Mouse (Mus musculus): Measurements from ENCODE around the gene Bicdl1.

Bicdl1 gene

DNA sequence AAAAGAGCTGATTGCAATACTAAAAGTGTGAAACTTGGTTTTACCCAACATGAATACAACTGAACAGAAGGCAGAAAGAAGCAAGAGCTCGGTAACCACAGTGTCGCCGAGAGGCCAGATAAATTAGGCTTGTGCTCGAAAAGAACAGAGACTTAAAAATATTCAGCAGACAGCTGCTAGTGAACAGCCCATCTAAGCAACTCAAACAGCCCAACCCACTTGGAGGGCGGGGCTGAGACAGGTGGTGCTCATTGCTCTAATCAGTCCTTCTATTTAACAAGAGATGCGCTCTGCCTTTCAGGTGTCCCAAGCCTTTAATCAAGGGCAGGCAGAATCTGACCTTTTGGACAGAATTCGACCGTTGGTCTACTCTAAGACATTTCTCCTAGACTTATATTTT is 4.8 kb downstream of the Bicdl1 start:
- in situ Hi-C loops (cut with MboI, MseI), result no loop called here

DNA sequence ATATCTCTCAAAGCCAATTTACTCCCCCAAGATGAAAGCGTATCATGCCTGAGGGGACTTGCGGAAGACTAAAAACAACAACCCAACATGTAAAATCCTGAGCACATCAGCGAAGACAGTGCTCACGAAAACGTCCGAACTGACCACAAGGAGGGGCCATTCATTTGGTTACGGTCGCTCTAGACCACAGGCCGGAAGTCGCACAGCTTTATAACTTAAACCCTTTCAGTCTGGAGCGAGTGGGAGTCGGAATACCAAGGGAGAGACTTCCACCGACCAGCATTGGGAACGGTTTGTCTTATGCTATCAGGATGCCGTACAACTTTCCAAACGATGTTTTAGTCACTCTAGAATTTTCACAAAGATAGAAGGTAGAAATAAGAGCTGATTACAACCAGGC is 5.4 kb downstream of the Bicdl1 start:
- in situ Hi-C loops (cut with MboI, MseI), result no loop called here

DNA sequence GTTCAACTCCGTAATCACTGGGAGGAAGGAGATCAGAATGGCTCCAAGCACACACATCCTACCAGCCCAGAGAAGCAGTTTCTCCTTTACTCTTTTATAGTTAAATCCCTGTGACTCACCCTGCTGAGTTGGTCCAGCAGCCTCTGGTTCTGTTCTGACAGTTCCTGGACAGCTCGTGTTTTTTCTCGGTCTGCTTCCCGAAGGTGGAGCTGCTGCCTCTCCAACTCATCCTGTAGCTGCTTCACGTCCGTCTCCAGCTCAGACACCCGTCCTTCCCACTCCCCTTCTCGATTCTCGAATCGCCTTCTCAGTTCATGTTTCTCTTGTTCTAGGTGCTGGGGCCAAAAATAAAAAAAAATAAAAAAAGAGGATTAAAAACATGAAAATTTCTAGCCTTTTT is 7.0 kb downstream of the Bicdl1 start:
- in situ Hi-C loops (cut with MboI, MseI), result loop anchor here in 1 of 2 experiments (5.0 kb wide), 1 partner anchor 87 kb away; no protein-coding TSS in a partner anchor

DNA sequence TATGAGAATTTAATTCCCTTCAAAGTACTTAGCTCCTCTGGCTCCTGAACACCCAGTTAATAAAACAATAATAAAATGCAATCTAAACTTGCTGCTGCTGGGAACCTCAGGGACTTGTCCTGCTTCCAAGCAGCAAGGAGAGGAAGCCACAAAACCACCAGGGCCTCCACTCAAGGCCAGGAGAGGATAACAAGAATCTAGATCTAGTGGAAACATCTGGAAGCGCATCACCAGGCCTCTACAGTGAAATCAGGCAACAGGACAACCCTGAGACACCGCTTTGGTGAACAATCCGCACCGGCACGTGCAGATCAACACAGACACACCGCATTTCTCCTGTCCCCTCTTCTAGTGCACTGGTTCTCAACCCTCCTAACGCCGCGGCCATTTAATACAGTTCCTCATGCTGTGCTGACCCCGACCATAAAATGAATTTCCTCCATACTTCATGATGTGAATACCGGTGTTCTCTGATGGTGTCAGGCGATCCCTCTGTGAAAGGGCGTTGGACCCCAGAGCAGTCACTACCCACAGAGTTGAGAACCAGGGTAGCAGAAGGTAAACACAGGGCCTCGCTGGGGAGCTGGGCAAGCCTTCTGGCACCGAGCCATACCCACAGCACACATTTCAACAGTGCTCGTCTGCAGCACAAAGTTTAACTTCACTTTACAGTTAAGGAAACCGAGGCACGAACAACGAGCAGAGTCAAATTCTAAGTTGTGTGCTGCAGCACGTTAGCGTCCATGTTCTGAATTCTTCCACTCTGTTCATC is 9.0 kb downstream of the Bicdl1 start:
- in situ Hi-C loops (cut with MboI, MseI), result loop anchor here in 1 of 2 experiments (5.0 kb wide), 1 partner anchor 85 kb away; no protein-coding TSS in a partner anchor

DNA sequence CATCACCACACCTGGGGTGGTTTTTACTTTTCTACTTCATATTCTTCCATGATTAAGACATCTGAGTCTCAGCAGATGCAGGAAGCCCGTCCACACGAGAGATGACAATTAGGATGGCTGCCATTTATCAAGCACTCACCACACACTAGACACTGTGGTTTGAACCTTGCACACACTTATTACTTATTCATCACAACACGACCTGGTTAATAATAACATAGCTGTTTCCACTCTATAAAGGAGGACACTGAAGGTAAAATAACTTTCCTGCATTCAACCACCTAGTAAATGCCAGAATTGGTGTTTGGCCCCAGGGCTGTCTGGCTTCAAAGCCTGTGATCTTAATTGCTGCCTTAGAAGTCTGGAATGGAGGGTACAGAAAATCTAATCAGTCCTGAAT is 10.7 kb downstream of the Bicdl1 start:
- in situ Hi-C loops (cut with MboI, MseI), result loop anchor here in 1 of 2 experiments (5.0 kb wide), 1 partner anchor 83 kb away; no protein-coding TSS in a partner anchor

DNA sequence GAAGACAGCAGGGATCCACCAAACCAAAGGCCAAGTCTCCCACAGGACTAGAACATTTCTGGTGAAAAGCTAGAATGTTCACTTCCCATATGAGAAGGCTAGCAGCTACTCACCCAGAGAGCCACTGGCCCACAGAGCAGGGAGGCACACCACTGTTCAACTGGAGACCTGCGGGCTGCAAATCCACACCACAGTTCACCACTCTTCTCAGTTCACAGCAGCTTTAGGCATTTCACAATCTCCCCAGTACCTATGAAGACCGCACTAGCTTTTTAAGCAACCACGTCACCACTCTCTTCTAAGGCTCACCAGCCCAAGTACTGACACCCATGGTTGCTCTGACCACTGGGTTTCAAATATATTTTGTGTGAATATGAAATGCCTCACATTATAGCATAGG is 13.7 kb downstream of the Bicdl1 start:
- in situ Hi-C loops (cut with MboI, MseI), result no loop called here

DNA sequence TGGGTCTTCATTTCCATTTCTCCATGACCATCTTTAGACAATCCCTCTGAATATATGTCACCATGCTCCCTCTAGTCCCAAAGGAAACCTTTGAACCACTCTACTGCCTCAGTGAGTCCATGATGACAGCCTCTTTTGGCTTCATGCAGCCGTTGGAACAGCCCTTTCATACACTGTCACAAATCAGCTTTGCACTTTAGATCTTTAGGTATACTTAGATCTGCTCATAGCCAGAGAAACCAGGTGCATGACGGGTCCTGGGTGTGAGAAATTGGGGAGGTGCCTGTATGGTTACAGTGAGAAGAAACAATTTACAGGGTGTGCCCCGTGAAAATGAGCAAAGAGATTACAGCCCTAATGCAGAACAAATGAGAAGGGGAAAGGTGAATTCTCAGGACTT is 14.3 kb downstream of the Bicdl1 start:
- in situ Hi-C loops (cut with MboI, MseI), result no loop called here

DNA sequence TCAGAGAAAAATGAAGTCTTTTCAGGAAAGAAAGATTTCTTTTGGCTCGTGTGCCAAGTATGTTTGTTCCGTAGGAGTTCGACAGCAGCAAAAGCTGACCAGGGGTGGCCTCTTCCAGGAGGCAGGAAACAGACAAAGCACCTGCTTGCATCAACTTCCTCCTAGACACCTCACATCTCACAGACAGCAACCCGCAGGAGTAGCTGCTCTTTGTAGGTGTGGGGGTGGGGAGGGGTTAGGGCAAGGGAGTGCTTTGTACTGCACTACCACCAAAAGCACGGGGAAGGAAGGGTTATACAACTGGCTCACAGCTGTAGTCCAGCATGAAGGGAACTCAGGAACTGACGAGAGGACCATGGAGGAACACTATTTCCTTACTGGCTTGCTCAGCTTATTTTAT is 15.0 kb downstream of the Bicdl1 start:
- in situ Hi-C loops (cut with MboI, MseI), result no loop called here

DNA sequence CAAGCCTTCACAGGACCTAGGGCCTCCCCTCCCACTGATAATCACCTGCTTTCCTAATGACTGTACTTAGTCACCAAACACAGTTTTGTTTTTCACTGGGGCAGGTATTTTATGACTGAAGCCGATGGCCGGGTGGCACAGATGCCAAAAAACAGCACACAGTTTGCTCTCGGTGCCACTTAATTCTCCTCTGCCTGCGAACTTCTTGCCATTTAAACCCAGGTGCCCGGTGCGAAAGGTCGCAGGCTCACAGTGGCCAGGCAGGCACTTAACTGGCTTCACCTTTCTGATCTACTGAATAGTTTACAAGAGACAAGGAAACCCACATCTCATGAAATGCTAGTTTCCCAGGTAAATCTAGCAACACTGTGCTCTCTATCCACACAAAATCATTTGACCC is 16.7 kb downstream of the Bicdl1 start:
- in situ Hi-C loops (cut with MboI, MseI), result no loop called here

DNA sequence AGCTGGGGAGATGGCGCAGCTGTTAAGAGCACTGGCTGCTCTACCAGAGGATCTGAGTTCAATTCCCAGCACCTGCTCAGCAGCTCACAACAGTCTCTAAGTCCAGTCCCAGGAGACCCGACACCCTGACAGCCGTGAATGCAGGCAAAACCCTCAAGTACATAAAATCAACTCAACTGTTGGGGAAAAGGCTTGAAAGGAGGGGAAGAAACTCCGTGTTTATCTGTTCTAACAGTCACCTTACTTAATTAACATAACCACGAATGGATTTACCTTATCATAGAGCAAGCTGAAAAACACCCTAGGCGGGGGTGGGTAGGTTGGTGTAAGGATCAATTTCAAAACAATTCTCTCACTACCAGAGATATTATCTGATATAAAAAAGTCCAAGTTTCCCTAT is 18.9 kb downstream of the Bicdl1 start:
- in situ Hi-C loops (cut with MboI, MseI), result no loop called here

DNA sequence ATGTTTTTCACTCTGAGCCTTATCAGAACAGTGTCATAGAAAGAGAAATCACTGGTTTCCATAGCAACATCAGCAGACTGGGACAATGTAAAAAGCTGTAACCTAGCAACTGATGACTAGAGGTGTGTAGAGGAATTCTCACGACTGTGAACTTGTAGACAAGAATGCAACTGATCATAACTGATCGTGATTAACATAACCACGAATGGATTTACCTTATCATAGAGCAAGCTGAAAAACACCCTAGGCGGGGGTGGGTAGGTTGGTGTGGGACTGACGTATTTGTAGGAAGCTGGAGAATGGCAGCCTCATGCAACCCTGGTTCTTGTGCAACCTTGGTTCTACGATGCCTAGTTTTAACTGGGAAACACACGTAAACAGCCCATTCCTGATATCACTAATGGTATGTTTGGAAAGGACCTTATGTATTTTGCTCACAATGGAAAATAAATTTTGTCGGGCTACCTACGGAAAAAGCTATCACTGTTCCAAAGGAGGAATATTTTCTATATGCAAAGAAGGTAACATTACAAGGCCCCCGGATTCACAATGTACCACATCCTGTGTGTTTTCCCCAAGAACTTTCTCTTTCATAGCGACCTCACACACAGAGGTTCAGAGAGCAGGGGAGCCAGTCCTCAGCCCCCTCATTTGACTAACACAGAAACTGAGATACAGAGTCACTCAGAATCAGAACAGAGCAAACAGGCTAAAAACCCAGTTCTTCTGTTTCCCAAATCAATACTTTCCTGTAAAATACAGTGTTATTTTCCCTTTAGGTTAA is 19.6 kb downstream of the Bicdl1 start:
- in situ Hi-C loops (cut with MboI, MseI), result no loop called here

DNA sequence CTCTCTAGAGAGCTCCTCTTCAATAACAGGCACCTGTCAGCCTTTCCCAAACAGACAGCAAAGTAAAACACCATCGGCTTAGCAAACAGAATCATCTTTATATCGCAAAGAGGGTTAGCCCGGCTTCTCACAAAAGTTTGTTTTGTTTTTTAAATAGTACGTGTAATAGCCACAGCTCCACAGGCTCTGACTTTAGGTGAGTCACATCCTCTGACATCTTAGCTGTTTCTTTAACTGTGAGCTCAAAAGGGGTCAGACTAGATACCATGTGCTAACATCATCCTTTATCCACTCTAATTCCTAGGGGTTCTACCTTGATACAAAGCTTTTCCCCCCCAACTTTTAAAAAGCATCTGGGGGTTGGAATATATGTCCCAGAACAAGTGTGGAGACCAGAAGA is 21.2 kb downstream of the Bicdl1 start:
- in situ Hi-C loops (cut with MboI, MseI), result no loop called here

DNA sequence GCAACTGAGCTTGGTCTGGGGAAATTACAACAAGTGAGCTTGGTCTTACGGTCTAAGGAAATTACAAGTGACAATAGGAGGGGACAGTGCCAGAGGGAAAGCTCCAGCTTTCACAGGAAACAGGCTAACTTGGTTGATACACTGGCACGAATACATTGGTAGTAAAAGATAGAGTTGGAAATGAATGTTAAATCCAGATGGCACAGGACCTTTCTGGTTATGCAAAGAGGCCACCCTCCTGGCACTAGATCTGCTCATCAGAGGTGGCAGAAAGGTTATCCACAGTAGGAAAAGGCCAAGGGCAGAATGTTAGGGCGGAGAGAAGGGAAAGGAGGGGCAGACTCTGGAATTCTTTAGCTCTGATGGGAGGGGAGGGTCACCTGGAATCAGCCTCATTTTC is 22.5 kb downstream of the Bicdl1 start:
- in situ Hi-C loops (cut with MboI, MseI), result no loop called here

DNA sequence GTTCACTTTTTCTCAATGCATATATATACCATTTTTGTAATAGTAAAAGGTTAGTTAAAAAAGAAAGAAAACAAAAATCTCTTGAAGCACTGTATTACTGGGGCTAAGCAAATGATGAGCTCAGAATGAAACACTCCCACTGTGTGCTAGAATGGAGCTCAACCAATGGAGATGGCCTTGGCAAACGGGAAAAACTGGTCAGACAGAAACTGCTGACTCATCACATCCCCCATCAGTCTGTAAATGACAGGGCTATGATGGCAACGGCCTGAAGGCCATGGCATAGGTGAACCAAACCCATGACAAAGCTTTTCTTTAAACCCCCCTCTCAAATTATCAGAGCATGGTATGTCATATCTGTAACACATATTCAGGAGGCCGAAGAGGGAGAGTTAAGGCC is 29.4 kb downstream of the Bicdl1 start:
- in situ Hi-C loops (cut with MboI, MseI), result no loop called here

DNA sequence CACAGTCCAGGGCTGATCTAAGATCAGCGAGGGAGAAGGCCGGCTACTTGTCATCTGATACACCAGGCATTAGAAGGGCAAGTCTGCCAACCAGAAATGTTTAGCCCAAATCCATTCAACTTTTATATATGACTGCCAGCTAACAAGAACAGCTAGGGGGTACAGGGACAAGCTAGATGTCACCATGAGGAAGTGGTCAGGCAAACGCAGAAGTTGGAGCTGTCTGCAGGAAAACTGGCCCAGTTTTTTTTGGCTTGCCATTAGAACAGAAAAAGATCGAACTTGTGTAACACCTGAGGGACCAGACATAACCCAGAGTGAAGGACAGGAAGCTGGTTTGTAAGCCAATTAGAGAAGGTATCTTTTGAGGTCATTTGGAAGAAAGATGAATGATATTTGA is 30.2 kb downstream of the Bicdl1 start:
- in situ Hi-C loops (cut with MboI, MseI), result no loop called here

DNA sequence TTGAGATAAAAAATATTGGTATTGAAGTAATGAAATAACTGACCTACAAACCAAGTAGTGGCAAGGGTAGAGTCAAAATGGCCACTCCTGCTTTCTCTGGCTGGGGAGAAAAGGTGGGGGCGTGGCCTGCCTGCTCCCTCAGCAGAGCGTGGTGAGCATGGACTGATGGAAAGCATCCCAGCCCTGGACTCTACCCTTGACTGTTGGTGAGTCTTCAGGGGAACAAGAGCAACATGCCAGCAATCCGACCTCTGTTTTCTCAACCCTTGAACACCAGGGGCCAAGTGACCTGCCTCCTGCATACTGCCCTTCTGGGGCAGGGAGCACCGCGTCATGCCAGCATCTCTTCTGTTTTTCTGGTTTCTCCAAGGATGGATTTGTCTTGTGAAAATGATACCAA is 34.6 kb downstream of the Bicdl1 start:
- in situ Hi-C loops (cut with MboI, MseI), result no loop called here

DNA sequence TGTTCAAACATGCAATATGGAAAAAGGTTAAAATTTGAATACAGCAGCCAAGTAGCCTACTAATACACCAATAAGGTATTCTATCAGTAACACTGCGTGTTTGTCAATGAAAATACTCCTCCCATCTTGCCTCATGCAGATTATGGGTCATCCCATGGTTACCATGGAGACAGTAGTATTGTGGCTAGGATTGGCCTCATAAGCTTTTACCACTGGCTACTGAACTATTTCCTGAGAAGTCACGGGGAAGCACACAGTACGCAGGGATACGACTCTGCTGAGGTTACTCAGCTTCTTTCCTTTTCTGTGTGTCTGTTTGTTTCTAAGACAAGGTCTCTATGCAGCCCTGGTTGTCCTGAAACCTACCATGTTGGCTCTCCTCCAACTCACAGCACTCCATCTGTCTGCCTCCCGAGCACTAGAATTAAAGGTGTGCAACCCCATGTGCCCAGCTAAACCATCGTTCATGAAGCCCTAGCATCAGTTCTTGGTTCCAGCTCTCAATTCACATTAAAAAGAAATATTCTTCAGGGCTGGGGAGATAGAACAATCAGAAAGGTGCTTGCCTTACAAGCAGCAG is 36.1 kb downstream of the Bicdl1 start:
- in situ Hi-C loops (cut with MboI, MseI), result no loop called here

DNA sequence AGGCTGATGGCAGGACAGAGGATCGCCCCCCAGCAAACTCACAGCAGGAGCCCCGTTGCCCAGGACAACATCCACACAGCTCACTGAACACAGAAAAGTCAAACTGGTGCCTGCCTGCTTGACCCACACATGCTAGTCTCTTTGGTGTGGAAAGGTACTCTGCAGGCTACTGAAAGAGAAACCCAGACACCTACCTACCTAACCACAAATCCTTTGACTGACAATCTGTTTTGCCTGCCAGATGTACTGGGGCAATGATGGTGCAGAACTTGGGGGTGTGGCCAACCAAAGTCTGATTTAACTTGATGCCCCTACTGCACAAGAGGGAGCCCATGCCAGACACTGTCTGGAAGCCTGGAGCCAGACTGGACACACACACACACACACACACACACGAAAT is 38.1 kb downstream of the Bicdl1 start:
- in situ Hi-C loops (cut with MboI, MseI), result no loop called here

DNA sequence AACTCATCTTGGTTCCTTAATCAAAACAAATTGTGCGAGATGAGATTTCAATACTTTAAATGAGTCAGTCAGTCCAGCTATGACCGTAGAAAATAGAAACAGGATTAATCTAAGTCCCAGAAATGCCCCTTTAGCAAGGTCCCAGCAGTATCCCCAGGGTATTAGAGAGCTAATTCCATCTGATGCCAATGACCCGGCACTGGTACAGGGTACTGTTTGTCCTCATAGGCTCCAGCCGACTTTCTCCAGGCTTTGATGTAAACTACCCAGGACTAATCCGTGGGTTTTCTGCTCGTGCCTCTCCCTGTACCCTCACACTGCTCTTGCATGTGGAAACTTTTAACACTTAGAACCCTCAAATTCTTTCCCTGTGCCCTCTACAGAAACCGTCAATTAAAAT is 44.7 kb downstream of the Bicdl1 start:
- in situ Hi-C loops (cut with MboI, MseI), result no loop called here

DNA sequence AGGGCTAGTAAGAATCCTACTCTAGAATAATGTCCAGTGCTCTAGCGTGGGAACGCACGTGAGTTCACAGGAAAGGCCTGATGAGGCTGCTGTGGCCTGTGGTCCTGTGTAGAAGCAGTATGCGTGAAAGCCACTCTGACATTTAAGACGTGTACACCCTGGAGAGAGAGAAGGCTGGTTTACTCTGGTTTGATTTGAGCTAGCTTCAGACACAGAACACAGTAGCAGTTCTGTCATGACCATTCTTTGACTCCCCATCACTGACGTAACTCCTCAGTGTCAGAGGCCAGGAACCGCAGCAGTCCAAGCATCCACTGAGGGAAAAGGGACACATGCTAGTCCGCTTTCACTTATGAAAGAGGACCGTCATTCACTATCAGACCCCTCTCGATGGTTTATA is 46.3 kb downstream of the Bicdl1 start:
- in situ Hi-C loops (cut with MboI, MseI), result no loop called here

DNA sequence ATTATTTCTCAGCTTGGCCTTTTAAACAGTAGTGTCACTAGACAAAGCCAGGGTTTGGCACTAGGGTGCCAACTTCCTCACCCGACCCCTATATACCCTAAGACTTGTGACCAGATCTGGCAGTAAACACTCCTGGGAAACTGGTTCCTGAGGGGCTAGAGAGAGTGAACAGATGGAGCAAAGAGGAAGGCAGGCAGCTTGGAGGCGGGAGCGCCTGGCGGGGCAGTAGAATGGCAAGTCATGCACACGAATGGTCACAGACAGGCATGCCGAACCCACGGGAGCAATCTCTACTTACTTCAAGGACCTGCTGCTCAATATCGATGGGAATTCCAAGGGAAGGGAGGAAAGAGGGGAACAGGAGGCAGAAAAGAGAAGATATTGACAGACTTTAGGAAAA is 59.6 kb downstream of the Bicdl1 start:
- in situ Hi-C loops (cut with MboI, MseI), result no loop called here

DNA sequence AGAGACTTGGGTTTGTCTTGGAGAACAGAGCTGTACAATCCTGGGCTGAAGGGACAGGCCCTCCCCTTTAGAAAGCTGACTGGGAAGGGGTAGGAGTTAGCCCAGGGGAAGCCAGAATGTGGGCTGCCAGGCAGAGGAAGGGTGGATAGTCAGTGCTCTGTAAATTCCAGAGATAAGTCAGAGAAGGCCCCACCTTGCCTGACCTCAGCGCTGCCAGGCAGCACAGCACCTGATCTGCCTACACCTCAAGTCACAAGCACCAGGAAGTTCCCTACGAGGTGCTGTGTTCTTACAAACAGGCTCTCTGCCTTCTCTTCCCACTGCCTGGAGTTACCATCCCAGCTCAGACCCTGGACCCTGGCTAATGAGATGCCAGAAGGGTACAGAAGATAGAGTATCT is 61.0 kb downstream of the Bicdl1 start:
- in situ Hi-C loops (cut with MboI, MseI), result no loop called here

DNA sequence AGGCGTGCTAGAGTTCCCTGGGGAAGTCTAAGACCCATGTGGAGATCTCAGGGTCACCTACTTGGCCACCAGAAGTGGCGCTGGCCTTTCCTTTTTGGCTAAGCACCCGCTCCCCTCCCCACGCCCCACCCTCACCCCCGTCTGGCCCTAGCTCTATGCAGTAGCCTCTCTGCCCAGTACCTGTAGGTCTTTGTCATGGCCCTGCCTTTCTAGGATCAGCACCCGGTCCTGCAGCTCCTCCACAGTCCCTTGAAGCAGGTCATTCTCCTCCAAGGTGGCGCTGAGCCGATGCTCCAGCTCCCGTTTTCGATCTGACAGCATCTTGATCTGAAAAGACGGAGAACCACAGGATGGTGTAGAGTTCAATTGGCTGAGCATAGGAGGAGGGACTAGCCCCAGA is 61.4 kb downstream of the Bicdl1 start:
- in situ Hi-C loops (cut with MboI, MseI), result loop anchor here in 1 of 2 experiments (10.0 kb wide), 1 partner anchor 165 kb away; no protein-coding TSS in a partner anchor

All from T-helper 17 cell (primary cell).